Comparison of ENCODE assay signal across 8 mouse cellular contexts in genomic region chr10:14017822-14018364, GRCm38 (mm10). TPM values are rescaled to one million over a fixed set of nuclear protein-coding genes. Genes with fewer than 3 reads are reported as not detected.
DNase-seq lines count a peak whose midpoint lies in the region; ATAC-seq and TF ChIP-seq lines count a peak whose summit lies in the region.

No protein-coding gene starts in this region.

- H3K4me2 ChIP-seq in heart, embryonic 13.5 days = peak overlapping the region; percentile 72
- H3K4me2 ChIP-seq in kidney, embryonic 16.5 days (replicated peaks; ENCODE audit: low read depth, low read length) = peak overlapping the region; percentile 55
- H3K4me2 ChIP-seq in stomach, postnatal 0 days (replicated peaks; ENCODE audit: low read depth) = peak overlapping the region; percentile 52

- 36% methylated on average over 12 of the region's 12 CpGs for WGBS in spleen, adult 2 months
- 2% methylated on average over 12 of the region's 12 CpGs for WGBS in heart, embryonic 13.5 days
- WGBS in kidney, embryonic 16.5 days = under 1% methylated on average over 12 of the region's 12 CpGs
- WGBS in midbrain, embryonic 10.5 days = 10% methylated on average over 12 of the region's 12 CpGs
- WGBS in stomach, postnatal 0 days = 3% methylated on average over 12 of the region's 12 CpGs

- TF ChIP-seq EP300 in stomach, postnatal 0 days (optimal IDR thresholded peaks at IDR 0.05) = no peak

- no peak for TF ChIP-seq POLR2A in spleen, adult 2 months (IDR thresholded peaks at IDR 0.05; ENCODE audit: low read depth, low read length)
- TF ChIP-seq POLR2A in cortical plate, adult 2 months (IDR thresholded peaks at IDR 0.05; ENCODE audit: extremely low read depth, insufficient read depth, low read length) = 0 out of 2 replicates have a peak, but pooled peaks have one; percentile 20

- H3K9me3 ChIP-seq in heart, embryonic 13.5 days = no peaks in the 10 kb centered on the region
- no peaks in the 10 kb centered on the region for H3K9me3 ChIP-seq in kidney, embryonic 16.5 days (ENCODE audit: low read length)
- H3K9me3 ChIP-seq in midbrain, embryonic 10.5 days (replicated peaks) = no peaks in the 10 kb centered on the region
- no peaks in the 10 kb centered on the region for H3K9me3 ChIP-seq in stomach, postnatal 0 days (ENCODE audit: control insufficient read depth, low read length)

- H3K9ac ChIP-seq in heart, embryonic 13.5 days = peak overlapping the region; percentile 82
- peak overlapping the region; percentile 58 for H3K9ac ChIP-seq in kidney, embryonic 16.5 days (replicated peaks; ENCODE audit: low read length)
- H3K9ac ChIP-seq in stomach, postnatal 0 days (ENCODE audit: low read length) = no peak overlapping the region

- ATAC-seq in heart, embryonic 13.5 days (ENCODE audit: extremely low read depth, insufficient number of reproducible peaks, low FRiP score, low TSS enrichment) = peak; percentile 68
- ATAC-seq in kidney, embryonic 16.5 days (ENCODE audit: low FRiP score, low TSS enrichment) = peak; percentile 89
- peak; percentile 85 for ATAC-seq in stomach, postnatal 0 days (ENCODE audit: low FRiP score, low TSS enrichment)

- DNase-seq in spleen, adult 2 months (ENCODE audit: low read depth in 1 of 2, low spot score in 2 of 2) = no peak
- DNase-seq in spleen, adult 18-20 months = no peak
- peak; percentile 12 for DNase-seq in midbrain, embryonic 10.5 days (ENCODE audit: low spot score)
- peak; percentile 33 for DNase-seq in stomach, postnatal 0 days (ENCODE audit: low spot score)
- no peak for DNase-seq in thymus, postnatal 4 days

- H3K4me3 ChIP-seq in spleen, adult 2 months (ENCODE audit: extremely low read depth, insufficient read depth, insufficient read length) = peak overlapping the region; percentile 1; the same call in 1 of the 2 replicates
- peak overlapping the region; percentile 17 for H3K4me3 ChIP-seq in cortical plate, adult 2 months (ENCODE audit: insufficient read depth, low read length)
- peak overlapping the region; percentile 52 for H3K4me3 ChIP-seq in heart, embryonic 13.5 days
- peak overlapping the region; percentile 30 for H3K4me3 ChIP-seq in kidney, embryonic 16.5 days (ENCODE audit: low read length)
- peak overlapping the region; percentile 24 for H3K4me3 ChIP-seq in midbrain, embryonic 10.5 days
- H3K4me3 ChIP-seq in stomach, postnatal 0 days (ENCODE audit: low read depth, low read length) = peak overlapping the region; percentile 20

- TF ChIP-seq CTCF in spleen, adult 2 months (IDR thresholded peaks at IDR 0.05; ENCODE audit: extremely low read depth, insufficient read depth, insufficient read length, insufficient replicate concordance) = no peak
- TF ChIP-seq CTCF in cortical plate, adult 2 months (IDR thresholded peaks at IDR 0.05; ENCODE audit: extremely low read depth, insufficient read depth, low read length) = no peak
- no peak for TF ChIP-seq CTCF in stomach, postnatal 0 days (IDR thresholded peaks at IDR 0.05; ENCODE audit: low read depth)

- H3K36me3 ChIP-seq in spleen, adult 2 months (ENCODE audit: control insufficient read depth, insufficient read depth, low read length) = no peaks in the 10 kb centered on the region
- H3K36me3 ChIP-seq in heart, embryonic 13.5 days = no peaks in the 10 kb centered on the region
- no peaks in the 10 kb centered on the region for H3K36me3 ChIP-seq in kidney, embryonic 16.5 days (ENCODE audit: insufficient read depth, low read length)
- no peaks in the 10 kb centered on the region for H3K36me3 ChIP-seq in midbrain, embryonic 10.5 days
- no peaks in the 10 kb centered on the region for H3K36me3 ChIP-seq in stomach, postnatal 0 days (ENCODE audit: control insufficient read depth, insufficient read depth, low read length)

- H3K4me1 ChIP-seq in spleen, adult 2 months (ENCODE audit: control insufficient read depth, insufficient read depth, insufficient read length) = peaks cover 13% of the 10 kb centered on the region; the same call in 1 of the 2 replicates
- H3K4me1 ChIP-seq in cortical plate, adult 2 months (ENCODE audit: control insufficient read depth, insufficient read depth, low read length) = peaks cover 12% of the 10 kb centered on the region
- peaks cover 47% of the 10 kb centered on the region for H3K4me1 ChIP-seq in heart, embryonic 13.5 days
- peaks cover 18% of the 10 kb centered on the region for H3K4me1 ChIP-seq in kidney, embryonic 16.5 days (ENCODE audit: insufficient read depth, low read length)
- H3K4me1 ChIP-seq in midbrain, embryonic 10.5 days = peaks cover 30% of the 10 kb centered on the region
- H3K4me1 ChIP-seq in stomach, postnatal 0 days (replicated peaks; ENCODE audit: control insufficient read depth, insufficient read depth) = 0 out of 2 replicates have a peak, but pooled peaks cover 3% of the 10 kb centered on the region

- peak overlapping the region; percentile 11; the same call in 1 of the 2 replicates for H3K27ac ChIP-seq in spleen, adult 2 months (ENCODE audit: insufficient read depth, low read length)
- no peak overlapping the region for H3K27ac ChIP-seq in cortical plate, adult 2 months (ENCODE audit: insufficient read depth, low read length)
- peak overlapping the region; percentile 91 for H3K27ac ChIP-seq in heart, embryonic 13.5 days (replicated peaks)
- peak overlapping the region; percentile 75 for H3K27ac ChIP-seq in kidney, embryonic 16.5 days (ENCODE audit: low read length)
- H3K27ac ChIP-seq in midbrain, embryonic 10.5 days (replicated peaks) = no peak overlapping the region
- H3K27ac ChIP-seq in stomach, postnatal 0 days (replicated peaks) = peak overlapping the region; percentile 53; the same call in 1 of the 2 replicates

- no peaks in the 10 kb centered on the region for H3K27me3 ChIP-seq in spleen, adult 2 months (ENCODE audit: control insufficient read depth, insufficient read depth, low read length)
- no peaks in the 10 kb centered on the region for H3K27me3 ChIP-seq in heart, embryonic 13.5 days (replicated peaks)
- no peaks in the 10 kb centered on the region for H3K27me3 ChIP-seq in kidney, embryonic 16.5 days (ENCODE audit: insufficient read depth, low read length)
- H3K27me3 ChIP-seq in midbrain, embryonic 10.5 days (ENCODE audit: low read depth, poor library complexity, severe bottlenecking) = no peaks in the 10 kb centered on the region
- H3K27me3 ChIP-seq in stomach, postnatal 0 days (ENCODE audit: control insufficient read depth, insufficient read depth, low read length) = no peaks in the 10 kb centered on the region

RNA-seq across cellular contexts. Expression of gene Hivep2, which starts 52.0 kb away (rescaled TPM):
- polyA plus RNA-seq in spleen, adult 2 months (2012; rRNA removed) = 8.7 and 10.7 TPM in 2 replicates
- polyA plus RNA-seq in cortical plate, adult 2 months (2012; rRNA removed) = 101 and 113 TPM in 2 replicates
- polyA plus RNA-seq in heart, embryonic 13.5 days (2015; fragmentation: Nextera tagmentation; extraction: Ambion mirVana) = 3.8 and 4.2 TPM in 2 replicates
- 4.6 and 4.8 TPM in 2 replicates for polyA plus RNA-seq in kidney, embryonic 16.5 days (2015; fragmentation: Nextera tagmentation; extraction: Ambion mirVana)
- 1.2 and 2.0 TPM in 2 replicates for polyA plus RNA-seq in midbrain, embryonic 10.5 days (2016; fragmentation: Nextera tagmentation; extraction: Ambion mirVana)
- polyA plus RNA-seq in stomach, postnatal 0 days (2015; fragmentation: Nextera tagmentation; extraction: Ambion mirVana) = 2.9 and 3.1 TPM in 2 replicates

Comparison
In these comparisons a context has a peak if more than half of its experiments do, and no peak if none do; other contexts are left out.
1. DNase-seq: peak in midbrain, embryonic 10.5 days (single experiment) and stomach, postnatal 0 days (single experiment); none in spleen, adult 2 months (0 of 2), spleen, adult 18-20 months (0 of 2) and thymus, postnatal 4 days (single experiment).
2. H3K27ac ChIP-seq: peak in spleen, adult 2 months (single experiment), heart, embryonic 13.5 days (single experiment), kidney, embryonic 16.5 days (single experiment) and stomach, postnatal 0 days (single experiment); none in cortical plate, adult 2 months (single experiment) and midbrain, embryonic 10.5 days (single experiment).
3. H3K4me3 ChIP-seq: peak in every context shown above with its lines; median percentile 52 in heart, embryonic 13.5 days; 30 in kidney, embryonic 16.5 days; 24 in midbrain, embryonic 10.5 days; 20 in stomach, postnatal 0 days; 17 in cortical plate, adult 2 months; 1 in spleen, adult 2 months.
4. Peak in every context shown above with its lines, with median percentiles within 50 percentile points of each other: ATAC-seq and H3K4me2 ChIP-seq.